Mouse (Mus musculus) heart, embryonic 14.5 days (tissue): ENCODE measurements around the gene Kcna4. TPM values are rescaled to one million over a fixed set of nuclear protein-coding genes. Genes with fewer than 3 reads are reported as not detected.

ENCODE experiments used
- ATAC-seq: fragments of 200-750 bp; cut with Nextera tagmentation; 2 replicates; pipeline ENCODE4 v1.8.0; 2017; ENCODE audit warnings: low read depth, moderate TSS enrichment; ENCODE audit not compliant: insufficient number of reproducible peaks, insufficient read depth, low FRiP score
- H3K27ac ChIP-seq, 2 experiments: fragments of 200-500 bp in 1 of 2; fragments of 300-500 bp in 1 of 2; sonication (generic) in 1 of 2; replicated peaks in 1 of 2; 2 replicates each; pipeline ENCODE4 v1.5.1; 2012 to 2014; ENCODE audit warnings: low read depth in 2 of 2, low read length in 2 of 2, control low read depth in 1 of 2, mild to moderate bottlenecking in 1 of 2, mixed read lengths in 1 of 2; ENCODE audit not compliant: control insufficient read depth in 1 of 2, insufficient read depth in 1 of 2
- H3K27me3 ChIP-seq: fragments of 300-500 bp; sonication (generic); 2 replicates; pipeline ENCODE4 v1.6.1; 2014; ENCODE audit warnings: mild to moderate bottlenecking, low read length, control low read depth; ENCODE audit not compliant: control insufficient read depth, insufficient read depth
- H3K36me3 ChIP-seq: fragments of 300-500 bp; sonication (generic); 2 replicates; pipeline ENCODE4 v1.6.1; 2014; ENCODE audit warnings: mild to moderate bottlenecking, control low read depth, low read length, mixed read lengths; ENCODE audit not compliant: control insufficient read depth, insufficient read depth
- H3K4me1 ChIP-seq, 2 experiments: fragments of 200-500 bp in 1 of 2; fragments of 300-500 bp in 1 of 2; sonication (generic) in 1 of 2; 2 replicates each; pipeline ENCODE4 v1.6.1; 2012 to 2014; ENCODE audit warnings: low read length in 2 of 2, control low read depth in 1 of 2, mixed read lengths in 1 of 2; ENCODE audit not compliant: control insufficient read depth in 2 of 2, insufficient read depth in 2 of 2
- H3K4me2 ChIP-seq: fragments of 300-500 bp; sonication (generic); 2 replicates; pipeline ENCODE4 v1.6.1; 2014; ENCODE audit warnings: mild to moderate bottlenecking, low read length
- H3K4me3 ChIP-seq, 2 experiments: fragments of 200-500 bp in 1 of 2; fragments of 300-500 bp in 1 of 2; sonication (generic) in 1 of 2; 2 replicates each; pipeline ENCODE4 v1.5.1; 2012 to 2014; ENCODE audit warnings: low read length in 2 of 2, mild to moderate bottlenecking in 2 of 2, control low read depth in 1 of 2, low read depth in 1 of 2, moderate library complexity in 1 of 2; ENCODE audit not compliant: control insufficient read depth in 1 of 2, insufficient read depth in 1 of 2
- H3K9ac ChIP-seq: fragments of 300-500 bp; sonication (generic); 2 replicates; pipeline ENCODE4 v1.6.1; 2014; ENCODE audit warnings: mild to moderate bottlenecking, low read length
- H3K9me3 ChIP-seq: fragments of 300-500 bp; sonication (generic); 2 replicates; pipeline ENCODE4 v1.6.1; 2016; ENCODE audit warnings: low read length, control low read depth; ENCODE audit not compliant: control insufficient read depth
- WGBS: fragments of 180-500 bp; shearing (Covaris S2); extraction: QIAGEN DNeasy Blood & Tissue Kit; methylation state at CpG from one replicate; pipeline ENCODE4 v1.1.7; 2014; 5-methylcytosine and 5-hydroxymethylcytosine counted together
- polyA plus RNA-seq: library from polyadenylated mRNA; unstranded; fragments of >200 nt; fragmentation: Nextera tagmentation; extraction: Ambion mirVana; gene quantifications from 2 replicates; pipeline ENCODE4 v1.2.1, GENCODE M21; 2014

Gene Kcna4
- polyA plus RNA-seq: 4.9 and 5.3 TPM in 2 replicates

GRCm38 (mm10) chr2:107289990-107290696, at the start of gene Kcna4:
Gene Kcna4, plus strand, starts transcription at chr2:107290639.
- 0 out of 2 replicates have a peak, but pooled peaks cover 3% of the 10 kb centered on the region for H3K36me3 ChIP-seq
- H3K27ac ChIP-seq: peak within 1 kb of the TSS; percentile 56 to 73
- H3K4me3 ChIP-seq: peak within 1 kb of the TSS; percentile 65 to 68
- peak within 1 kb of the TSS; percentile 79 for H3K4me2 ChIP-seq
- peak within 1 kb of the TSS; percentile 74 for H3K9ac ChIP-seq
- H3K4me1 ChIP-seq: peaks cover 3 to 4% of the 10 kb centered on the region in 2 experiments; a peak in 1 of 4 replicates
- no peaks in the 10 kb centered on the region for H3K9me3 ChIP-seq
- ATAC-seq: peak; percentile 94
- H3K27me3 ChIP-seq: no peaks in the 10 kb centered on the region
- 7% methylated on average over 24 of the region's 24 CpGs for WGBS

- no peaks in the 10 kb centered on the region for H3K4me1 ChIP-seq
- H3K4me2 ChIP-seq: no peak overlapping the region
- H3K9ac ChIP-seq: no peak overlapping the region
- H3K27me3 ChIP-seq: no peaks in the 10 kb centered on the region
- 40% methylated on average over 3 of the region's 3 CpGs for WGBS
- H3K27ac ChIP-seq: no peak overlapping the region
- no peaks in the 10 kb centered on the region for H3K36me3 ChIP-seq
- no peaks in the 10 kb centered on the region for H3K9me3 ChIP-seq
- no peak for ATAC-seq
- H3K4me3 ChIP-seq: no peak overlapping the region
Measured at GRCm38 (mm10) chr2:107258091-107258490, 32.3 kb upstream of the Kcna4 start.

- H3K4me1 ChIP-seq: peaks cover 0 to 4% of the 10 kb centered on the region in 2 experiments; a peak in 1 of 4 replicates
- H3K4me2 ChIP-seq: no peak overlapping the region
- H3K4me3 ChIP-seq: no peak overlapping the region
- ATAC-seq: no peak
- H3K9me3 ChIP-seq: no peaks in the 10 kb centered on the region
- no peaks in the 10 kb centered on the region for H3K36me3 ChIP-seq
- WGBS: 54% methylated on average over 2 of the region's 2 CpGs
- H3K9ac ChIP-seq: no peak overlapping the region
- H3K27ac ChIP-seq: no peak overlapping the region
- no peaks in the 10 kb centered on the region for H3K27me3 ChIP-seq
Measured at GRCm38 (mm10) chr2:107266251-107266650, 24.2 kb upstream of the Kcna4 start.

- no peak overlapping the region for H3K9ac ChIP-seq
- no peaks in the 10 kb centered on the region for H3K9me3 ChIP-seq
- no peaks in the 10 kb centered on the region for H3K27me3 ChIP-seq
- no peak overlapping the region for H3K4me2 ChIP-seq
- 74% methylated on average over 3 of the region's 3 CpGs for WGBS
- no peak overlapping the region for H3K27ac ChIP-seq
- H3K36me3 ChIP-seq: no peaks in the 10 kb centered on the region
- peaks cover 0 to 4% of the 10 kb centered on the region in 2 experiments; a peak in 1 of 4 replicates for H3K4me1 ChIP-seq
- no peak for ATAC-seq
- H3K4me3 ChIP-seq: no peak overlapping the region
Measured at GRCm38 (mm10) chr2:107270050-107270449, 20.4 kb upstream of the Kcna4 start.

GRCm38 (mm10) chr2:107290697-107291019, 219 bp downstream of the Kcna4 start:
- Histone ChIP-seq H3K4me1 (peaks cover 3 to 4% of the 10 kb centered on the region in 2 experiments; a peak in 1 of 4 replicates), H3K9me3 (no peaks in the 10 kb centered on the region), H3K9ac (peak overlapping the region; percentile 74), H3K4me2 (peak overlapping the region; percentile 79), H3K27ac (peak overlapping the region; percentile 56 to 73), H3K27me3 (no peaks in the 10 kb centered on the region), H3K36me3 (peaks cover 7% of the 10 kb centered on the region; the same call in 1 of the 2 replicates), H3K4me3 (peak overlapping the region; percentile 65 to 68)
- 0% methylated on average over 12 of the region's 12 CpGs for WGBS
- ATAC-seq: peak; percentile 34; the same call in 1 of the 2 replicates

GRCm38 (mm10) chr2:107291142-107291541, 703 bp downstream of the Kcna4 start:
- Histone ChIP-seq H3K4me1 (peaks cover 3 to 4% of the 10 kb centered on the region in 2 experiments; a peak in 1 of 4 replicates), H3K9ac (peak overlapping the region; percentile 74), H3K27ac (peak overlapping the region; percentile 30 to 73; a peak in 3 of 4 replicates), H3K4me2 (peak overlapping the region; percentile 79), H3K4me3 (peak overlapping the region; percentile 65 to 68), H3K27me3 (no peaks in the 10 kb centered on the region), H3K9me3 (no peaks in the 10 kb centered on the region), H3K36me3 (peaks cover 11% of the 10 kb centered on the region)
- ATAC-seq: no peak
- WGBS: 3% methylated on average over 16 of the region's 16 CpGs

- no peak overlapping the region for H3K27ac ChIP-seq
Measured at GRCm38 (mm10) chr2:107294521-107294920, 4.1 kb downstream of the Kcna4 start.

More at GRCm38 (mm10) chr2:107294521-107294920, 4.1 kb downstream of the Kcna4 start:
- no peak for ATAC-seq
- no peaks in the 10 kb centered on the region for H3K9me3 ChIP-seq
- H3K4me2 ChIP-seq: no peak overlapping the region
- WGBS: 91% methylated on average over 7 of the region's 7 CpGs
- H3K4me3 ChIP-seq: no peak overlapping the region
- H3K36me3 ChIP-seq: peaks cover 26% of the 10 kb centered on the region
- no peak overlapping the region for H3K9ac ChIP-seq
- no peaks in the 10 kb centered on the region for H3K27me3 ChIP-seq
- H3K4me1 ChIP-seq: peaks cover 3 to 4% of the 10 kb centered on the region in 2 experiments; a peak in 1 of 4 replicates
